Mouse (Mus musculus): ENCODE data around the gene Hist1h2ad. TPM values are rescaled to one million over a fixed set of nuclear protein-coding genes. Genes with fewer than 3 reads are reported as not detected.

Gene Hist1h2ad
- polyA plus RNA-seq, 2 experiments = 1.2 to 6.1 TPM

DNA sequence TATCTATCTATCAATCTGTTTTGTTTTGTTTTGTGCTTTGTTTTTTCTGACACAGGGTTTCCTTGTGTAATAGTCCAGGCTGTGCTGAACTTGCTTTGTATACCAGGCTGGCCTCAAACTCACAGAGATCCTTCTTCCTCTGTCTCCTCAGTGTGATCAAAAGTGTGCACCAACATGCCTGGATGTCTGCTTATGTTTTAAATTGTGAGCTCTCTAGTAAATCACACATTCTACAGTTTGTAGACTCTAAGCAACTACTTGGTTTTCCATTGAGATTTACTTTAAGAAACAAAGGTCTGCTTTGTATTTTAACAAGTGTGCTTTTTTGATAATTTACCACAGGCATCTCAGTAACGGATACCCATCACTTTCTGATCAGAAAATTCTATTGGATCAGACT lies 3.7 kb downstream of the Hist1h2ad start:
- Histone ChIP-seq H3K4me1 (ENCODE audit: control insufficient read depth, insufficient read depth, low read length) (peaks cover 22% of the 10 kb centered on the region), H3K9me3 (ENCODE audit: control insufficient read depth, low read length) (no peaks in the 10 kb centered on the region), H3K27ac (replicated peaks; ENCODE audit: low read depth, low read length) (no peak overlapping the region), H3K4me3 (replicated peaks; ENCODE audit: low read length) (no peak overlapping the region; the same call in 1 of the 2 replicates), H3K9ac (ENCODE audit: low read depth, low read length, severe bottlenecking) (no peak overlapping the region), H3K27me3 (ENCODE audit: control insufficient read depth, insufficient read depth, low read length) (no peaks in the 10 kb centered on the region), H3K36me3 (ENCODE audit: control insufficient read depth, insufficient read depth, low read length) (no peaks in the 10 kb centered on the region), H3K4me2 (replicated peaks; ENCODE audit: low read depth, low read length, severe bottlenecking) (no peak overlapping the region)
- 87% methylated on average over 1 of the region's 1 CpGs for WGBS
- ATAC-seq (ENCODE audit: low FRiP score, low read depth) (no peak), DNase-seq (ENCODE audit: low spot score) (no peak)
- no peak for TF ChIP-seq POLR2A (IDR thresholded peaks at IDR 0.05; ENCODE audit: borderline replicate concordance, extremely low read depth, insufficient read depth, insufficient read length)

DNA sequence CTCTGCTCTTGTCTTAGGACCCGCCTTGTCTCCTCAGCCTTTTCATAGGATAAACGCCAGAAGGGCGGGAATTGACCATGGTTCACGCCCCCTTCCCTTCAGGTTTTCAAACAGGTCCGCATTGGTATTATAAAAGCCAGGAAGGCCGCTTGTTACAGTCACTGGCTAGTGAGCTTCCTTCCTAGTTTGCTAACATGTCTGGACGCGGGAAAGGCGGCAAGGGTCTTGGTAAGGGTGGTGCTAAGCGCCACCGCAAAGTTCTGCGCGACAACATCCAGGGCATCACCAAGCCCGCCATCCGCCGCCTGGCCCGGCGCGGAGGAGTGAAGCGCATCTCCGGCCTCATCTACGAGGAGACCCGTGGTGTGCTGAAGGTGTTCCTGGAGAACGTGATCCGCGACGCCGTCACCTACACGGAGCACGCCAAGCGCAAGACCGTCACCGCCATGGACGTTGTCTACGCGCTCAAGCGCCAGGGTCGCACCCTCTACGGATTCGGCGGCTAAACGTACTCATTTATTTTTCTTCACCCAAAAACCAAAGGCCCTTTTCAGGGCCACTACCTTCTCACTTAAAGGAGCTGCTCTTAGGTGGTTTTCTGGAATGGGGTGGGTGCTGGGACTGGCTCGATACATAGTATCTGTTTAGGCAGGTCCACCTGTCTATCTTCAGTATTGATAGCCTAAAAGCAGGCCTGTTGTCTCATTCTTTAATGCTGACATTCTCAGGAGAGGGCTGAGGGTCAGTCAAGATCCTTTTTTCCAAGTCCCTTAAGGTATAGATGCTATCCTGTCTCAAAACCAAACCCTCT lies 7.4 kb downstream of the Hist1h2ad start, which contains the start of gene Hist1h4d:
TSS of gene Hist1h4d (plus strand) at position 191 of the 811 bp plus-strand sequence.
- H3K9ac ChIP-seq (ENCODE audit: low read depth, low read length, severe bottlenecking) = peak within 1 kb of the TSS; percentile 66
- peak; percentile 99; the same call in 1 of the 2 replicates for TF ChIP-seq POLR2A (IDR thresholded peaks at IDR 0.05; ENCODE audit: borderline replicate concordance, extremely low read depth, insufficient read depth, insufficient read length)
- H3K36me3 ChIP-seq (ENCODE audit: control insufficient read depth, insufficient read depth, low read length) = no peaks in the 10 kb centered on the region
- DNase-seq (ENCODE audit: low spot score) (peak; percentile 99), ATAC-seq (ENCODE audit: low FRiP score, low read depth) (peak; percentile 89)
- no peaks in the 10 kb centered on the region for H3K27me3 ChIP-seq (ENCODE audit: control insufficient read depth, insufficient read depth, low read length)
- H3K4me3 ChIP-seq (replicated peaks; ENCODE audit: low read length) = peak within 1 kb of the TSS; percentile 49
- WGBS = under 1% methylated on average over 42 of the region's 43 CpGs
- peaks cover 25% of the 10 kb centered on the region for H3K4me1 ChIP-seq (ENCODE audit: control insufficient read depth, insufficient read depth, low read length)
- H3K9me3 ChIP-seq (ENCODE audit: control insufficient read depth, low read length) = no peaks in the 10 kb centered on the region
- H3K27ac ChIP-seq (replicated peaks; ENCODE audit: low read depth, low read length) = peak within 1 kb of the TSS; percentile 71
- H3K4me2 ChIP-seq (replicated peaks; ENCODE audit: low read depth, low read length, severe bottlenecking) = peak within 1 kb of the TSS; percentile 70

- Histone ChIP-seq H3K36me3 (ENCODE audit: control insufficient read depth, insufficient read depth, low read length) (no peaks in the 10 kb centered on the region), H3K27me3 (ENCODE audit: control insufficient read depth, insufficient read depth, low read length) (no peaks in the 10 kb centered on the region), H3K27ac (replicated peaks; ENCODE audit: low read depth, low read length) (peak overlapping the region; percentile 94), H3K9me3 (ENCODE audit: control insufficient read depth, low read length) (no peaks in the 10 kb centered on the region), H3K4me3 (replicated peaks; ENCODE audit: low read length) (peak overlapping the region; percentile 49), H3K4me2 (replicated peaks; ENCODE audit: low read depth, low read length, severe bottlenecking) (peak overlapping the region; percentile 70), H3K4me1 (ENCODE audit: control insufficient read depth, insufficient read depth, low read length) (peaks cover 25% of the 10 kb centered on the region), H3K9ac (ENCODE audit: low read depth, low read length, severe bottlenecking) (peak overlapping the region; percentile 66)
- no peak for TF ChIP-seq POLR2A (IDR thresholded peaks at IDR 0.05; ENCODE audit: borderline replicate concordance, extremely low read depth, insufficient read depth, insufficient read length)
- DNase-seq (ENCODE audit: low spot score) (no peak), ATAC-seq (ENCODE audit: low FRiP score, low read depth) (no peak)
- 9% methylated on average over 6 of the region's 6 CpGs for WGBS
Observed at GRCm38 (mm10) chr13:23582219-23583056, 8.3 kb downstream of the Hist1h2ad start.

DNA sequence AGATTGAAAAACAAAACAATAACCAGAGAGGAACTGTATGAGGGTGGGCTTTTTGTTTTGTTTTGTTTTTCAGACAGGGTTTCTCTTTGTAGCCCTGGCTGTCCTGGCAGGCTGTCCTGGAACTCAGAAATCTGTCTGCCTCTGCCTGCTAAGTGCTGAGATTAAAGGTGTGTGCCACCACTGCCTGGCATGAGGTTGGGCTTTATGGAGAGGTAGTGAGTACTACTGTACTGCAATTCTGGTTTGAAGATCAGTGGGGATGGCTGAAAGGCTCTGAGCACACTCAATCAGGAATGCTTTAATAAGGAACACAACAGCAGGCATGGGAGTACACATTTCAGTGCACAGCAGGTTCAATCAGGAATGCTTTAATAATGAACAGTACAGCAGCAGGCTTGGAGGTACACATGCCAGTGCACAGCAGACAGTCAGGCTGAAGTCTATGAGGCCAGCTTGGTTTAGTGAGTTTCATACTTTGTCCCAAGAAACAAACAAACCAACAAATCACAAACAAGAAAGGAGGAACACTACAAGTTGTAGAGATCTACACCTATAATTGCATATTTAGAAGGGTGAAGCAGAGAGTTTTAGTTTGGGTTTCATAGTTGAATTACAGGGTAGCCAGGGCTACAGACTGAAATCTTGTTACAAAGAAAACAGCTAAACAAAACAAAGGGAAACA lies 9.3 kb downstream of the Hist1h2ad start:
- Histone ChIP-seq H3K4me3 (replicated peaks; ENCODE audit: low read length) (0 out of 2 replicates have a peak overlapping the region, but pooled peaks have one; percentile 49), H3K9me3 (ENCODE audit: control insufficient read depth, low read length) (no peaks in the 10 kb centered on the region), H3K4me2 (replicated peaks; ENCODE audit: low read depth, low read length, severe bottlenecking) (no peak overlapping the region; the same call in 1 of the 2 replicates), H3K9ac (ENCODE audit: low read depth, low read length, severe bottlenecking) (no peak overlapping the region), H3K4me1 (ENCODE audit: control insufficient read depth, insufficient read depth, low read length) (peaks cover 25% of the 10 kb centered on the region), H3K27me3 (ENCODE audit: control insufficient read depth, insufficient read depth, low read length) (no peaks in the 10 kb centered on the region), H3K36me3 (ENCODE audit: control insufficient read depth, insufficient read depth, low read length) (no peaks in the 10 kb centered on the region), H3K27ac (replicated peaks; ENCODE audit: low read depth, low read length) (peak overlapping the region; percentile 94)
- ATAC-seq (ENCODE audit: low FRiP score, low read depth) = no peak
- no peak for DNase-seq (ENCODE audit: low spot score)
- no peak for TF ChIP-seq POLR2A (IDR thresholded peaks at IDR 0.05; ENCODE audit: borderline replicate concordance, extremely low read depth, insufficient read depth, insufficient read length)

GRCm38 (mm10) chr13:23584331-23584730 lies 10.2 kb downstream of the Hist1h2ad start:
- no peaks in the 10 kb centered on the region for H3K9me3 ChIP-seq (ENCODE audit: control insufficient read depth, low read length)
- DNase-seq (ENCODE audit: low spot score) (no peak), ATAC-seq (ENCODE audit: low FRiP score, low read depth) (no peak)
- H3K9ac ChIP-seq (ENCODE audit: low read depth, low read length, severe bottlenecking) = peak overlapping the region; percentile 67
- no peaks in the 10 kb centered on the region for H3K27me3 ChIP-seq (ENCODE audit: control insufficient read depth, insufficient read depth, low read length)
- TF ChIP-seq POLR2A (IDR thresholded peaks at IDR 0.05; ENCODE audit: borderline replicate concordance, extremely low read depth, insufficient read depth, insufficient read length) = no peak
- peak overlapping the region; percentile 80 for H3K4me2 ChIP-seq (replicated peaks; ENCODE audit: low read depth, low read length, severe bottlenecking)
- H3K4me1 ChIP-seq (ENCODE audit: control insufficient read depth, insufficient read depth, low read length) = peaks cover 25% of the 10 kb centered on the region
- H3K27ac ChIP-seq (replicated peaks; ENCODE audit: low read depth, low read length) = peak overlapping the region; percentile 94
- peak overlapping the region; percentile 45 for H3K4me3 ChIP-seq (replicated peaks; ENCODE audit: low read length)
- no peaks in the 10 kb centered on the region for H3K36me3 ChIP-seq (ENCODE audit: control insufficient read depth, insufficient read depth, low read length)
